ENCODE assay signal across 8 mouse cellular contexts in genomic region chr5:32863253-32864228, GRCm38 (mm10). TPM values are rescaled to one million over a fixed set of nuclear protein-coding genes. Genes with fewer than 3 reads are reported as not detected.
A peak's percentile ranks its signal among the peaks of the same experiment; 100 is the strongest.
DNase-seq lines count a peak whose midpoint lies in the region; ATAC-seq lines count a peak whose summit lies in the region.

Gene Depdc5 (plus strand): TSS chr5:32863701.

- peak; percentile 99 for ATAC-seq in erythroblast, adult 5-6 weeks (replicated peaks; ENCODE audit: low FRiP score, poor library complexity, severe bottlenecking)
- ATAC-seq in kidney, embryonic 15.5 days (replicated peaks; ENCODE audit: low FRiP score): peak; percentile 99
- ATAC-seq in monocyte, adult 5-6 weeks (replicated peaks; ENCODE audit: insufficient number of reproducible peaks, low FRiP score, low TSS enrichment, poor library complexity, severe bottlenecking): peak; percentile 92

- peak within 1 kb of the TSS; percentile 74 for H3K9ac ChIP-seq in kidney, embryonic 15.5 days

- H3K9me3 ChIP-seq in heart, embryonic 10.5 days: no peaks in the 10 kb centered on the region
- no peaks in the 10 kb centered on the region for H3K9me3 ChIP-seq in kidney, embryonic 15.5 days (replicated peaks)

- H3K27me3 ChIP-seq in heart, embryonic 10.5 days (ENCODE audit: insufficient read depth, poor library complexity, severe bottlenecking): no peaks in the 10 kb centered on the region
- no peaks in the 10 kb centered on the region for H3K27me3 ChIP-seq in kidney, embryonic 15.5 days

- peak within 1 kb of the TSS; percentile 75 for H3K4me2 ChIP-seq in kidney, embryonic 15.5 days

- WGBS in heart, embryonic 10.5 days: under 1% methylated on average over 58 of the region's 64 CpGs
- WGBS in kidney, embryonic 15.5 days: under 1% methylated on average over 63 of the region's 64 CpGs

- peak within 1 kb of the TSS; percentile 92 for H3K27ac ChIP-seq in heart, embryonic 10.5 days
- peak within 1 kb of the TSS; percentile 91 for H3K27ac ChIP-seq in kidney, embryonic 15.5 days

- peak; percentile 97 to 98 for DNase-seq in B cell, adult 2 months
- DNase-seq in brain, adult 2 months (ENCODE audit: low read depth, low spot score): peak; percentile 97
- DNase-seq in heart, embryonic 10.5 days (ENCODE audit: low spot score): peak; percentile 97
- DNase-seq in liver: peak; percentile 99
- peak; percentile 98 to 99 for DNase-seq in spleen, postnatal 4 days (ENCODE audit: low spot score in 2 of 2)

- H3K36me3 ChIP-seq in heart, embryonic 10.5 days: peaks cover 17% of the 10 kb centered on the region
- peaks cover 25% of the 10 kb centered on the region for H3K36me3 ChIP-seq in kidney, embryonic 15.5 days

- H3K4me1 ChIP-seq in heart, embryonic 10.5 days: peaks cover 6% of the 10 kb centered on the region
- peaks cover 9% of the 10 kb centered on the region for H3K4me1 ChIP-seq in kidney, embryonic 15.5 days

- peak within 1 kb of the TSS; percentile 84 for H3K4me3 ChIP-seq in heart, embryonic 10.5 days
- H3K4me3 ChIP-seq in kidney, embryonic 15.5 days (replicated peaks): peak within 1 kb of the TSS; percentile 78

RNA-seq across cellular contexts. Expression of gene Depdc5, which starts in this region (rescaled TPM):
- total RNA-seq in erythroblast, adult 5-6 weeks (2015; ENCODE audit: low replicate concordance): 3.6 and 23.6 TPM in 2 replicates
- 5.8 and 11.3 TPM in 2 replicates for total RNA-seq in erythroblast, adult 5-6 weeks (2017; ENCODE audit: low replicate concordance)
- polyA plus RNA-seq in heart, embryonic 10.5 days (2016; fragmentation: Nextera tagmentation; extraction: Ambion mirVana): 24.4 and 25.0 TPM in 2 replicates
- 20.5 and 24.0 TPM in 2 replicates for polyA plus RNA-seq in kidney, embryonic 15.5 days (2015; fragmentation: Nextera tagmentation; extraction: Ambion mirVana)
- total RNA-seq in monocyte, adult 5-6 weeks (2017): 18.7 to 49.2 TPM (median 47.3 TPM) in 3 replicates

Comparison
In these comparisons a context has a peak if more than half of its experiments do, and no peak if none do; other contexts are left out.
1. Peak in every context shown above with its lines: DNase-seq, ATAC-seq, H3K4me3 ChIP-seq and H3K27ac ChIP-seq.